Mouse (Mus musculus) stomach, embryonic 14.5 days (tissue): ENCODE measurements around the gene Rbm17. TPM values are rescaled to one million over a fixed set of nuclear protein-coding genes. Genes with fewer than 3 reads are reported as not detected.
A peak's percentile ranks its signal among the peaks of the same experiment; 100 is the strongest.

Experiments used
- ATAC-seq: fragments of 200-750 bp; cut with Nextera tagmentation; 2 replicates; pipeline ENCODE4 v1.8.0; 2017; ENCODE audit warnings: low read depth, moderate TSS enrichment; ENCODE audit not compliant: insufficient number of reproducible peaks, insufficient read depth, low FRiP score
- H3K27ac ChIP-seq: fragments of 300-500 bp; sonication (generic); 2 replicates; pipeline ENCODE4 v1.5.1; 2014; ENCODE audit warnings: mild to moderate bottlenecking, low read length, moderate library complexity, mixed read lengths
- H3K27me3 ChIP-seq: fragments of 300-500 bp; sonication (generic); 2 replicates; pipeline ENCODE4 v1.6.1; 2014; ENCODE audit warnings: low read length, control low read depth, mixed read lengths; ENCODE audit not compliant: control insufficient read depth, insufficient read depth
- H3K36me3 ChIP-seq: fragments of 300-500 bp; sonication (generic); 2 replicates; pipeline ENCODE4 v1.6.1; 2014; ENCODE audit warnings: mild to moderate bottlenecking, control low read depth, low read length, moderate library complexity, mixed read lengths; ENCODE audit not compliant: control insufficient read depth, insufficient read depth
- H3K4me1 ChIP-seq: fragments of 300-500 bp; sonication (generic); 2 replicates; pipeline ENCODE4 v1.6.1; 2014; ENCODE audit warnings: low read length, control low read depth, mixed read lengths; ENCODE audit not compliant: control insufficient read depth, insufficient read depth
- H3K4me2 ChIP-seq: fragments of 300-500 bp; sonication (generic); replicated peaks from 2 replicates; pipeline ENCODE4 v1.6.1; 2014; ENCODE audit warnings: low read depth, low read length, control low read depth
- H3K4me3 ChIP-seq: fragments of 300-500 bp; sonication (generic); 2 replicates; pipeline ENCODE4 v1.5.1; 2014; ENCODE audit warnings: low read depth, low read length, control low read depth
- H3K9ac ChIP-seq: fragments of 300-500 bp; sonication (generic); replicated peaks from 2 replicates; pipeline ENCODE4 v1.6.1; 2014; ENCODE audit warnings: low read depth, mild to moderate bottlenecking, control low read depth, low read length, moderate library complexity, mixed read lengths
- H3K9me3 ChIP-seq: fragments of 300-500 bp; sonication (generic); 2 replicates; pipeline ENCODE4 v1.6.1; 2016; ENCODE audit warnings: low read depth, low read length, control low read depth; ENCODE audit not compliant: control insufficient read depth
- WGBS: fragments of 180-500 bp; shearing (Covaris S2); extraction: QIAGEN DNeasy Blood & Tissue Kit; methylation state at CpG from one replicate; pipeline ENCODE4 v1.1.7; 2014; 5-methylcytosine and 5-hydroxymethylcytosine counted together
- polyA plus RNA-seq: library from polyadenylated mRNA; unstranded; fragments of >200 nt; fragmentation: Nextera tagmentation; extraction: Ambion mirVana; gene quantifications from 2 replicates; pipeline ENCODE4 v1.2.1, GENCODE M21; 2014

The Rbm17 gene
- polyA plus RNA-seq, 1 experiment from 2014 or later = 137 TPM

DNA sequence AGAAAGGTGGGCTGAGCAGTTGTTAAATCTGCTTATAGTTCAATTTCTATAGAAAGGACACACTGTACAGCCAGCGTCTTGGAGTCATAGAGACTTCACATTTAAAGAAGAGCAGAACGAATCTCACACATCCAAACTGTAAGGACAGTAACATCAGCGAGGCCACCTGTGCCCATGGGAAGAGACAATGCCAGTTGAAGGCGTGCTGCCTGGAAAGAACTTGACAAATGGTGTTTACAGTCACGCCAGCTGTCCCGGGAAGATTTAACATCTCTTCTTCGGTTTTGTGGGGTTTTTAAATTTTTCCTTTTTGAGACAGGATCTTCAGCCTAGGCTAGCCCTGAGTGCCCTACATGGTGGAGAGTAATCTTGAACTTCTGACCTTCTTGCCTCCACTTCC lies 45.3 kb downstream of the Rbm17 start:
- H3K27ac ChIP-seq = no peak overlapping the region
- no peak overlapping the region for H3K4me2 ChIP-seq
- H3K4me1 ChIP-seq = no peaks in the 10 kb centered on the region
- no peaks in the 10 kb centered on the region for H3K9me3 ChIP-seq
- whole genome bisulfite sequencing = 68% methylated on average over 7 of the region's 7 CpGs
- no peak overlapping the region for H3K9ac ChIP-seq
- H3K4me3 ChIP-seq = no peak overlapping the region
- ATAC-seq = no peak
- no peaks in the 10 kb centered on the region for H3K36me3 ChIP-seq
- 0 out of 2 replicates have a peak, but pooled peaks cover 4% of the 10 kb centered on the region for H3K27me3 ChIP-seq

DNA sequence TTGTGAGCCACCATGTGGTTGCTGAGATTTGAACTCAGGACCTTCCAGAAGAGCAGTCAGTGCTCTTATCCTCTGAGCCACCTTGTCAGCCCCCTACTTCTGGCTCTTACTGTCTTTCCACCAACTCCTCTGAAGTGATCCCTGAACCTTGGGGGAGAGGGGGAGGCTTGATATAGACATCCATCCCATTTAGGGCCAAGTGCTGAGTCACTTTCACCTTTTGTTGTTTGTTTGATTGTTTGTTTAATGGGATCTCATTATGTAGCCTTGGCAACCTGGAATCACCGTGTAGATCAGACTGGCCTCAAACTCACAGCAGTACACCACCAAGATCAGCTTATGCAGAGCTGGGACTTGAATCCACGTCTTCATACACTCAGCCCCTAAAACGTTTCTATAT lies 46.7 kb downstream of the Rbm17 start:
- Histone ChIP-seq H3K4me3 (no peak overlapping the region), H3K36me3 (no peaks in the 10 kb centered on the region), H3K4me1 (peaks cover 7% of the 10 kb centered on the region; the same call in 1 of the 2 replicates), H3K9me3 (no peaks in the 10 kb centered on the region), H3K27ac (no peak overlapping the region), H3K4me2 (no peak overlapping the region), H3K9ac (no peak overlapping the region), H3K27me3 (0 out of 2 replicates have a peak, but pooled peaks cover 4% of the 10 kb centered on the region)
- 63% methylated on average over 3 of the region's 3 CpGs for WGBS
- ATAC-seq = no peak

- Histone ChIP-seq H3K4me1 (peaks cover 7% of the 10 kb centered on the region; the same call in 1 of the 2 replicates), H3K4me3 (no peak overlapping the region), H3K9ac (no peak overlapping the region), H3K9me3 (no peaks in the 10 kb centered on the region), H3K27me3 (0 out of 2 replicates have a peak, but pooled peaks cover 4% of the 10 kb centered on the region), H3K27ac (no peak overlapping the region), H3K4me2 (no peak overlapping the region), H3K36me3 (no peaks in the 10 kb centered on the region)
- 59% methylated on average over 6 of the region's 6 CpGs for WGBS
- no peak for ATAC-seq
Measured at GRCm38 (mm10) chr2:11555316-11555715, 48.6 kb downstream of the Rbm17 start.

DNA sequence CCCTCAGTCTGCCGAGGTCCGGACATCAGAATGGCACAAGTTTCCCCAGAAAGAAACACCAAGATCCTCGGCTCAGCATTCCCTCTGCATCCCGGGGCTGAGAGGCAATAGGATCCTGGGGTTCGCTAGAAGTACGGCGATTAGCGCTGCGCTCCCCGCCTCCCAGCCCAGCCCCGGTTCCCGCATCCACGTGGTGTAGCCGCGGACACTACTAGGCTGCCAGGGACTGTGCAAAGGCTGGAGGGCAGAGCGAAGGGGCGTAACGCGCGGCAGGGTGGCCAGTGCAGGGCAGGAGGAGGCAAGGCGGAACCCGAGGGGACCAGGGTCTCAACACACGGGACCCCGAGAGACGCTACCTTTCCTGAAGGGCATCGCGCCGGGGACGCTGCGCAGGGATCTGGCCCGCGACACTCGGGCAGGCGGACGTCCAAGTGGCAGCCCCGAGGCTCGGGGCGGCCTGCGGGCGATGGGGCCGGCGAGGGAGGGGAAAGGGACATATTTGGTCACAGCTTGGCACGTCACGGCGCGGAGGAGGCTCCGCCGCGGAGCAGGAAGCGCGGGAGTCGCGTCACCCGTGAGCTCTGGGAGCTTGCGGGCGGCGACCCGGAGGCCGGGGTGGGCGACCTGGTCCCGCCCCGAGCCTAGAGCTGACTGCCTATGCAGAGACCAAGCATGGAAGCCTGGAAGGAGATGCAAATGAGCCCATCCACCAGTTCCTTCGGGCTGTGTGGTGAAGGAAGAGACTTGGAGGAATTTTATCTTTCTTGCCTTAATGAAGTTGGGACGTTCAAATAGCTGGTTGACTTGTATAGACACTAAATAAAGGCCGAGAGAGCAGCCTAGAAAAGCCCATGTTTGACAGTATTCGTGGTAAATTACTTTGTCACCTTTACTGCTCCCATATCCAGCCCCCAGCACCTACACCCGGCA lies 50.2 kb downstream of the Rbm17 start, which contains the start of gene Pfkfb3:
Gene Pfkfb3 (minus strand): TSS at position 607 of the 930 bp plus-strand sequence.
- H3K9me3 ChIP-seq = no peaks in the 10 kb centered on the region
- peak; percentile 78 for ATAC-seq

DNA sequence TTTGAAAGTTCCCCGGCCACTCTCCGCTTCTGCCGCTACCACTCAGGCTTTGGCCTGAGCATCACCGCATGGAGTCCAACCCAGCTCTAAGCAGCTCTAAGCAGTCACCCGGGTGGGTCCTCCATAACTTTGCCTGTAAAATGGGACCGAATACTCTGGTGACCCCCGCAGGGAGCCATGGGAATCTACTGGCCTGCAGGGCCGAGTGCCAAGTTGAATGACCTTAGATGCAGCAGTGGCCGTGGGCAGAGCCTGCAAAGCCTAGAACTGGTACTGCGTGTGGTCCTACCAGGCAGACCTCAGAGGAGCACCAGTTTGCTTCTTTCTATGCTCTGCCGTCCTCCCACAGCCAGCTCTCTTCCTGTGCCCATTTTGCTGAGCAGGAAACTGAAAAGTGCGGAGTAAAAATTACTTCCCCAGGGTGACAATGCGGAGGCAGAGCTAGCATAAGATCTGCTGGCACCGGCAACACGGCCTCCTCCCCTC lies 50.9 kb downstream of the Rbm17 start:
- Histone ChIP-seq H3K4me2 (peak overlapping the region; percentile 98), H3K36me3 (no peaks in the 10 kb centered on the region), H3K4me1 (peaks cover 7% of the 10 kb centered on the region; the same call in 1 of the 2 replicates), H3K9me3 (no peaks in the 10 kb centered on the region), H3K27me3 (0 out of 2 replicates have a peak, but pooled peaks cover 4% of the 10 kb centered on the region), H3K9ac (peak overlapping the region; percentile 42), H3K27ac (no peak overlapping the region), H3K4me3 (peak overlapping the region; percentile 59)
- ATAC-seq = no peak
- WGBS = 4% methylated on average over 15 of the region's 15 CpGs

More for the DNA sequence above, 50.2 kb downstream of the Rbm17 start, which contains the start of gene Pfkfb3:
- Histone ChIP-seq H3K27me3 (0 out of 2 replicates have a peak, but pooled peaks cover 4% of the 10 kb centered on the region), H3K4me1 (peaks cover 7% of the 10 kb centered on the region; the same call in 1 of the 2 replicates), H3K4me3 (peak within 1 kb of the TSS; percentile 59), H3K36me3 (no peaks in the 10 kb centered on the region), H3K4me2 (peak within 1 kb of the TSS; percentile 98), H3K9ac (peak within 1 kb of the TSS; percentile 42), H3K27ac (no peak within 1 kb of the TSS)
- 2% methylated on average over 65 of the region's 67 CpGs for WGBS

DNA sequence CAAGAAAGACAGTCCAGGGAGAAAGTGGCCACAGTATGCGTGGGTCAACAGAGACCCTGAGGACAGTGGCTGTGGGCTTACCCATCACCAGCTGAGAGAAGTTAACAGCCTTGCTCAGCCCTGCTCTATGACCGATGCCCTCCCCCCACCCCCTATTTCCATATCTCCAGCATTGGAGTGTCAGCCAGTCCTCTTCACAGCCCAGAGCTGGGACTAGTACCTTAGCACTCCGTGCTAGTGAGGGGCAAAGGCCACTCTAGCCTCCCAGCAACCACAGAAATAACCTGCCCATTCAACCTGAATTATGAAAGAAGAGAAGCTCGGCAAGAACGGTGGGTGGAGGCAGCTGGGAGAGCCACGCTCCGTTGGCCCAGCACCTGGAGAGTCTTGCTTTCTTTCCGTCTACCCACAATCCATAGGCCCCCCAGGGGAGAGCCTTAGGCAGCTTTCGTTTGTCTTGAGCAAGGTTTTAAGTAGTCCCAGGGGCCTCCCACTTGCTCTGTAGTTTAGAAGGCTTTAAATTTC lies 51.6 kb downstream of the Rbm17 start:
- Histone ChIP-seq H3K9ac (no peak overlapping the region; the same call in 1 of the 2 replicates), H3K4me1 (peaks cover 7% of the 10 kb centered on the region; the same call in 1 of the 2 replicates)
- 14% methylated on average over 9 of the region's 9 CpGs for WGBS

GRCm38 (mm10) chr2:11551726-11552125 lies 52.2 kb downstream of the Rbm17 start:
- 24% methylated on average over 1 of the region's 1 CpGs for WGBS

More for the DNA sequence above, 51.6 kb downstream of the Rbm17 start:
- Histone ChIP-seq H3K27ac (no peak overlapping the region), H3K27me3 (0 out of 2 replicates have a peak, but pooled peaks cover 4% of the 10 kb centered on the region), H3K9me3 (no peaks in the 10 kb centered on the region), H3K36me3 (no peaks in the 10 kb centered on the region), H3K4me3 (peak overlapping the region; percentile 59), H3K4me2 (peak overlapping the region; percentile 98; the same call in 1 of the 2 replicates)
- no peak for ATAC-seq

GRCm38 (mm10) chr2:11548508-11548907 lies 55.4 kb downstream of the Rbm17 start:
- H3K4me1 ChIP-seq = peaks cover 7% of the 10 kb centered on the region; the same call in 1 of the 2 replicates
- no peak overlapping the region for H3K9ac ChIP-seq
- H3K4me2 ChIP-seq = no peak overlapping the region
- no peaks in the 10 kb centered on the region for H3K27me3 ChIP-seq
- H3K9me3 ChIP-seq = no peaks in the 10 kb centered on the region
- WGBS = 84% methylated on average over 10 of the region's 10 CpGs
- no peak overlapping the region for H3K4me3 ChIP-seq
- no peak for ATAC-seq
- H3K27ac ChIP-seq = no peak overlapping the region
- no peaks in the 10 kb centered on the region for H3K36me3 ChIP-seq

More at GRCm38 (mm10) chr2:11551726-11552125, 52.2 kb downstream of the Rbm17 start:
- H3K9me3 ChIP-seq = no peaks in the 10 kb centered on the region
- H3K4me1 ChIP-seq = peaks cover 7% of the 10 kb centered on the region; the same call in 1 of the 2 replicates
- H3K27me3 ChIP-seq = 0 out of 2 replicates have a peak, but pooled peaks cover 4% of the 10 kb centered on the region
- no peaks in the 10 kb centered on the region for H3K36me3 ChIP-seq
- no peak overlapping the region for H3K4me3 ChIP-seq
- no peak overlapping the region for H3K27ac ChIP-seq
- no peak overlapping the region for H3K4me2 ChIP-seq
- no peak overlapping the region for H3K9ac ChIP-seq
- no peak for ATAC-seq
